Comparison of ENCODE assay signal across 7 mouse cellular contexts in genomic region chr10:75772795-75773664, GRCm38 (mm10). TPM values are rescaled to one million over a fixed set of nuclear protein-coding genes. Genes with fewer than 3 reads are reported as not detected.
DNase-seq lines count a peak whose midpoint lies in the region; ATAC-seq and TF ChIP-seq lines count a peak whose summit lies in the region.

Gene Ddt (minus strand): TSS chr10:75773414.

- peak within 1 kb of the TSS; percentile 57 for H3K9ac ChIP-seq in embryonic facial prominence, embryonic 12.5 days
- peak within 1 kb of the TSS; percentile 70 for H3K9ac ChIP-seq in limb, embryonic 12.5 days (replicated peaks)
- peak within 1 kb of the TSS; percentile 53 for H3K9ac ChIP-seq in midbrain, embryonic 15.5 days

- TF ChIP-seq POLR2A in kidney, adult 2 months (IDR thresholded peaks at IDR 0.05; ENCODE audit: low read depth, low read length) = peak; percentile 90

- peaks cover 7% of the 10 kb centered on the region; the same call in 1 of the 2 replicates for H3K4me1 ChIP-seq in embryonic facial prominence, embryonic 12.5 days
- peaks cover 3% of the 10 kb centered on the region; the same call in 1 of the 2 replicates for H3K4me1 ChIP-seq in kidney, adult 2 months (ENCODE audit: control insufficient read depth, insufficient read depth, low read length)
- peaks cover 7% of the 10 kb centered on the region; the same call in 1 of the 2 replicates for H3K4me1 ChIP-seq in limb, embryonic 12.5 days (replicated peaks)
- H3K4me1 ChIP-seq in midbrain, embryonic 15.5 days = peaks cover 8% of the 10 kb centered on the region

- peak; percentile 89 for ATAC-seq in embryonic facial prominence, embryonic 12.5 days (ENCODE audit: insufficient number of reproducible peaks, insufficient read depth, low FRiP score, low TSS enrichment)
- peak; percentile 92 for ATAC-seq in limb, embryonic 12.5 days (ENCODE audit: insufficient number of reproducible peaks, insufficient read depth, low FRiP score, low TSS enrichment, low read depth)
- ATAC-seq in midbrain, embryonic 15.5 days (replicated peaks) = peak; percentile 97

- peak within 1 kb of the TSS; percentile 72 for H3K4me2 ChIP-seq in embryonic facial prominence, embryonic 12.5 days (replicated peaks)
- peak within 1 kb of the TSS; percentile 85 for H3K4me2 ChIP-seq in limb, embryonic 12.5 days
- peak within 1 kb of the TSS; percentile 93 for H3K4me2 ChIP-seq in midbrain, embryonic 15.5 days

- H3K27me3 ChIP-seq in embryonic facial prominence, embryonic 12.5 days = 0 out of 2 replicates have a peak, but pooled peaks cover 2% of the 10 kb centered on the region
- no peaks in the 10 kb centered on the region for H3K27me3 ChIP-seq in kidney, adult 2 months (replicated peaks; ENCODE audit: control insufficient read depth, insufficient read depth, low read length)
- peaks cover 12% of the 10 kb centered on the region; the same call in 1 of the 2 replicates for H3K27me3 ChIP-seq in limb, embryonic 12.5 days
- H3K27me3 ChIP-seq in midbrain, embryonic 15.5 days (replicated peaks) = peaks cover 2% of the 10 kb centered on the region; the same call in 1 of the 2 replicates

- H3K9me3 ChIP-seq in embryonic facial prominence, embryonic 12.5 days = no peaks in the 10 kb centered on the region
- H3K9me3 ChIP-seq in limb, embryonic 12.5 days = no peaks in the 10 kb centered on the region
- no peaks in the 10 kb centered on the region for H3K9me3 ChIP-seq in midbrain, embryonic 15.5 days

- peak within 1 kb of the TSS; percentile 57 for H3K4me3 ChIP-seq in embryonic facial prominence, embryonic 12.5 days
- H3K4me3 ChIP-seq in kidney, adult 2 months (ENCODE audit: insufficient read depth, low read depth, low read length) = peak within 1 kb of the TSS; percentile 92
- H3K4me3 ChIP-seq in limb, embryonic 12.5 days (replicated peaks) = peak within 1 kb of the TSS; percentile 61
- H3K4me3 ChIP-seq in midbrain, embryonic 15.5 days = peak within 1 kb of the TSS; percentile 55

- under 1% methylated on average over 44 of the region's 47 CpGs for WGBS in embryonic facial prominence, embryonic 12.5 days
- WGBS in kidney, adult 2 months = 1% methylated on average over 45 of the region's 47 CpGs
- under 1% methylated on average over 47 of the region's 47 CpGs for WGBS in limb, embryonic 12.5 days
- WGBS in midbrain, embryonic 15.5 days = under 1% methylated on average over 46 of the region's 47 CpGs

- no peaks in the 10 kb centered on the region for H3K36me3 ChIP-seq in embryonic facial prominence, embryonic 12.5 days
- H3K36me3 ChIP-seq in kidney, adult 2 months (ENCODE audit: control insufficient read depth, insufficient read depth, low read length) = no peaks in the 10 kb centered on the region
- no peaks in the 10 kb centered on the region; the same call in 1 of the 2 replicates for H3K36me3 ChIP-seq in limb, embryonic 12.5 days
- no peaks in the 10 kb centered on the region for H3K36me3 ChIP-seq in midbrain, embryonic 15.5 days (replicated peaks)

- H3K27ac ChIP-seq in embryonic facial prominence, embryonic 12.5 days = no peak within 1 kb of the TSS
- peak within 1 kb of the TSS; percentile 89 for H3K27ac ChIP-seq in kidney, adult 2 months (ENCODE audit: insufficient read depth, low read depth, low read length)
- H3K27ac ChIP-seq in limb, embryonic 12.5 days = 0 out of 2 replicates have a peak within 1 kb of the TSS, but pooled peaks have one; percentile 14
- H3K27ac ChIP-seq in midbrain, embryonic 15.5 days = peak within 1 kb of the TSS; percentile 33; the same call in 1 of the 2 replicates

- DNase-seq in adrenal gland, postnatal 25 days = peak; percentile 87
- DNase-seq in heart, adult 11 months = peak; percentile 99
- DNase-seq in kidney, adult 2 months = peak; percentile 96
- peak; percentile 59 to 90 for DNase-seq in spleen, postnatal 10 days (ENCODE audit: low spot score in 2 of 2)

- TF ChIP-seq CTCF in kidney, adult 2 months (conservative IDR thresholded peaks at IDR 0.05; ENCODE audit: insufficient read depth, insufficient read length, low read depth, low read length) = peak; percentile 54

RNA-seq across cellular contexts. Expression of gene Ddt, which starts in this region (rescaled TPM):
- 142 and 159 TPM in 2 replicates for total RNA-seq in adrenal gland, postnatal 25 days (2021)
- 92.2 and 95.4 TPM in 2 replicates for polyA plus RNA-seq in embryonic facial prominence, embryonic 12.5 days (2016; fragmentation: Nextera tagmentation; extraction: Ambion mirVana)
- 408 and 410 TPM in 2 replicates for polyA plus RNA-seq in kidney, adult 2 months (2012; rRNA removed)
- 104 and 112 TPM in 2 replicates for polyA plus RNA-seq in limb, embryonic 12.5 days (2016; fragmentation: Nextera tagmentation; extraction: Ambion mirVana)
- polyA plus RNA-seq in midbrain, embryonic 15.5 days (2015; fragmentation: Nextera tagmentation; extraction: Ambion mirVana) = 64.7 and 65.8 TPM in 2 replicates
